Mouse (Mus musculus): Measurements from ENCODE around the gene Ccdc85b. TPM values are rescaled to one million over a fixed set of nuclear protein-coding genes. Genes with fewer than 3 reads are reported as not detected.

Ccdc85b gene
- polyA plus RNA-seq, 1 experiment from 2014 or later: 8.3 TPM

- ATAC-seq (ENCODE audit: insufficient read depth, low FRiP score, low TSS enrichment) (no peak), DNase-seq (ENCODE audit: low spot score) (no peak)
- Histone ChIP-seq H3K27ac (ENCODE audit: low read depth, low read length) (no peak overlapping the region), H3K9me3 (ENCODE audit: control insufficient read depth, low read length) (no peaks in the 10 kb centered on the region), H3K4me3 (ENCODE audit: low read depth, low read length) (no peak overlapping the region), H3K4me2 (ENCODE audit: low read depth) (peak overlapping the region; percentile 15; the same call in 1 of the 2 replicates), H3K27me3 (ENCODE audit: control insufficient read depth, insufficient read depth, low read length) (peaks cover 5% of the 10 kb centered on the region; the same call in 1 of the 2 replicates), H3K9ac (ENCODE audit: low read length) (0 out of 2 replicates have a peak overlapping the region, but pooled peaks have one; percentile 11), H3K4me1 (ENCODE audit: control insufficient read depth, insufficient read depth, low read length) (peaks cover 13% of the 10 kb centered on the region), H3K36me3 (ENCODE audit: control insufficient read depth, insufficient read depth, low read length) (no peaks in the 10 kb centered on the region)
- WGBS: 88% methylated on average over 12 of the region's 12 CpGs
These were observed 2.7 kb downstream of the Ccdc85b start for GRCm38 (mm10) chr19:5455037-5455436.

GRCm38 (mm10) chr19:5451766-5452165 lies 5.9 kb downstream of the Ccdc85b start:
- peaks cover 29% of the 10 kb centered on the region for H3K27me3 ChIP-seq (ENCODE audit: control insufficient read depth, insufficient read depth, low read length)

GRCm38 (mm10) chr19:5449673-5450072 lies 8.0 kb downstream of the Ccdc85b start:
- H3K36me3 ChIP-seq (ENCODE audit: control insufficient read depth, insufficient read depth, low read length): no peaks in the 10 kb centered on the region
- no peaks in the 10 kb centered on the region for H3K9me3 ChIP-seq (ENCODE audit: control insufficient read depth, low read length)
- DNase-seq (ENCODE audit: low spot score) (no peak), ATAC-seq (ENCODE audit: insufficient read depth, low FRiP score, low TSS enrichment) (no peak)
- no peak overlapping the region for H3K4me3 ChIP-seq (ENCODE audit: low read depth, low read length)
- peaks cover 8% of the 10 kb centered on the region for H3K4me1 ChIP-seq (ENCODE audit: control insufficient read depth, insufficient read depth, low read length)
- no peak overlapping the region for H3K9ac ChIP-seq (ENCODE audit: low read length)
- no peak overlapping the region for H3K4me2 ChIP-seq (ENCODE audit: low read depth)
- peaks cover 34% of the 10 kb centered on the region for H3K27me3 ChIP-seq (ENCODE audit: control insufficient read depth, insufficient read depth, low read length)
- no peak overlapping the region for H3K27ac ChIP-seq (ENCODE audit: low read depth, low read length)
- WGBS: 89% methylated on average over 3 of the region's 3 CpGs

More at GRCm38 (mm10) chr19:5451766-5452165, 5.9 kb downstream of the Ccdc85b start:
- Histone ChIP-seq H3K4me3 (ENCODE audit: low read depth, low read length) (no peak overlapping the region), H3K27ac (ENCODE audit: low read depth, low read length) (no peak overlapping the region), H3K9ac (ENCODE audit: low read length) (no peak overlapping the region), H3K4me2 (ENCODE audit: low read depth) (no peak overlapping the region), H3K9me3 (ENCODE audit: control insufficient read depth, low read length) (no peaks in the 10 kb centered on the region), H3K4me1 (ENCODE audit: control insufficient read depth, insufficient read depth, low read length) (peaks cover 19% of the 10 kb centered on the region), H3K36me3 (ENCODE audit: control insufficient read depth, insufficient read depth, low read length) (no peaks in the 10 kb centered on the region)
- DNase-seq (ENCODE audit: low spot score) (no peak), ATAC-seq (ENCODE audit: insufficient read depth, low FRiP score, low TSS enrichment) (no peak)
- WGBS: 73% methylated on average over 6 of the region's 6 CpGs

GRCm38 (mm10) chr19:5448354-5449150 lies 9.1 kb downstream of the Ccdc85b start:
- H3K27ac ChIP-seq (ENCODE audit: low read depth, low read length): no peak overlapping the region
- H3K9ac ChIP-seq (ENCODE audit: low read length): no peak overlapping the region
- no peaks in the 10 kb centered on the region for H3K36me3 ChIP-seq (ENCODE audit: control insufficient read depth, insufficient read depth, low read length)
- peak overlapping the region; percentile 90 for H3K4me2 ChIP-seq (ENCODE audit: low read depth)
- peaks cover 34% of the 10 kb centered on the region for H3K27me3 ChIP-seq (ENCODE audit: control insufficient read depth, insufficient read depth, low read length)
- DNase-seq (ENCODE audit: low spot score): peak; percentile 18
- 6% methylated on average over 36 of the region's 36 CpGs for WGBS
- H3K4me1 ChIP-seq (ENCODE audit: control insufficient read depth, insufficient read depth, low read length): peaks cover 8% of the 10 kb centered on the region
- H3K4me3 ChIP-seq (ENCODE audit: low read depth, low read length): peak overlapping the region; percentile 47
- no peaks in the 10 kb centered on the region for H3K9me3 ChIP-seq (ENCODE audit: control insufficient read depth, low read length)
- ATAC-seq (ENCODE audit: insufficient read depth, low FRiP score, low TSS enrichment): no peak

GRCm38 (mm10) chr19:5447515-5448353 lies 10.0 kb downstream of the Ccdc85b start, which contains the start of gene Fosl1:
Gene Fosl1, plus strand, starts transcription at chr19:5447547.
- DNase-seq (ENCODE audit: low spot score) (peak; percentile 66), ATAC-seq (ENCODE audit: insufficient read depth, low FRiP score, low TSS enrichment) (no peak)
- Histone ChIP-seq H3K9me3 (ENCODE audit: control insufficient read depth, low read length) (no peaks in the 10 kb centered on the region), H3K4me1 (ENCODE audit: control insufficient read depth, insufficient read depth, low read length) (peaks cover 8% of the 10 kb centered on the region), H3K27ac (ENCODE audit: low read depth, low read length) (no peak within 1 kb of the TSS), H3K36me3 (ENCODE audit: control insufficient read depth, insufficient read depth, low read length) (no peaks in the 10 kb centered on the region), H3K27me3 (ENCODE audit: control insufficient read depth, insufficient read depth, low read length) (peaks cover 34% of the 10 kb centered on the region), H3K4me2 (ENCODE audit: low read depth) (peak within 1 kb of the TSS; percentile 90), H3K4me3 (ENCODE audit: low read depth, low read length) (peak within 1 kb of the TSS; percentile 47), H3K9ac (ENCODE audit: low read length) (peak within 1 kb of the TSS; percentile 39; the same call in 1 of the 2 replicates)
- WGBS: under 1% methylated on average over 70 of the region's 70 CpGs

- no peaks in the 10 kb centered on the region for H3K36me3 ChIP-seq (ENCODE audit: control insufficient read depth, insufficient read depth, low read length)
- no peak overlapping the region for H3K4me3 ChIP-seq (ENCODE audit: low read depth, low read length)
- no peak overlapping the region for H3K27ac ChIP-seq (ENCODE audit: low read depth, low read length)
- DNase-seq (ENCODE audit: low spot score) (no peak), ATAC-seq (ENCODE audit: insufficient read depth, low FRiP score, low TSS enrichment) (no peak)
- H3K4me1 ChIP-seq (ENCODE audit: control insufficient read depth, insufficient read depth, low read length): peaks cover 8% of the 10 kb centered on the region
- no peaks in the 10 kb centered on the region for H3K9me3 ChIP-seq (ENCODE audit: control insufficient read depth, low read length)
- 92% methylated on average over 5 of the region's 5 CpGs for WGBS
- no peak overlapping the region for H3K9ac ChIP-seq (ENCODE audit: low read length)
- peaks cover 34% of the 10 kb centered on the region for H3K27me3 ChIP-seq (ENCODE audit: control insufficient read depth, insufficient read depth, low read length)
- H3K4me2 ChIP-seq (ENCODE audit: low read depth): no peak overlapping the region
These were observed 11.9 kb downstream of the Ccdc85b start for GRCm38 (mm10) chr19:5445747-5446146.

- Histone ChIP-seq H3K27me3 (ENCODE audit: control insufficient read depth, insufficient read depth, low read length) (peaks cover 32% of the 10 kb centered on the region), H3K36me3 (ENCODE audit: control insufficient read depth, insufficient read depth, low read length) (no peaks in the 10 kb centered on the region)
- ATAC-seq (ENCODE audit: insufficient read depth, low FRiP score, low TSS enrichment): no peak
These were observed 12.7 kb downstream of the Ccdc85b start for GRCm38 (mm10) chr19:5444954-5445353.

GRCm38 (mm10) chr19:5444371-5444908 lies 13.3 kb downstream of the Ccdc85b start:
- Histone ChIP-seq H3K4me3 (ENCODE audit: low read depth, low read length) (no peak overlapping the region), H3K9me3 (ENCODE audit: control insufficient read depth, low read length) (no peaks in the 10 kb centered on the region), H3K27ac (ENCODE audit: low read depth, low read length) (no peak overlapping the region), H3K9ac (ENCODE audit: low read length) (no peak overlapping the region), H3K27me3 (ENCODE audit: control insufficient read depth, insufficient read depth, low read length) (peaks cover 29% of the 10 kb centered on the region), H3K4me1 (ENCODE audit: control insufficient read depth, insufficient read depth, low read length) (peaks cover 8% of the 10 kb centered on the region), H3K36me3 (ENCODE audit: control insufficient read depth, insufficient read depth, low read length) (no peaks in the 10 kb centered on the region), H3K4me2 (ENCODE audit: low read depth) (no peak overlapping the region)
- no peak for DNase-seq (ENCODE audit: low spot score)
- ATAC-seq (ENCODE audit: insufficient read depth, low FRiP score, low TSS enrichment): no peak
- 70% methylated on average over 9 of the region's 9 CpGs for WGBS

More at GRCm38 (mm10) chr19:5444954-5445353, 12.7 kb downstream of the Ccdc85b start:
- Histone ChIP-seq H3K9ac (ENCODE audit: low read length) (no peak overlapping the region), H3K9me3 (ENCODE audit: control insufficient read depth, low read length) (no peaks in the 10 kb centered on the region), H3K27ac (ENCODE audit: low read depth, low read length) (no peak overlapping the region), H3K4me2 (ENCODE audit: low read depth) (no peak overlapping the region), H3K4me3 (ENCODE audit: low read depth, low read length) (no peak overlapping the region), H3K4me1 (ENCODE audit: control insufficient read depth, insufficient read depth, low read length) (peaks cover 8% of the 10 kb centered on the region)
- 34% methylated on average over 7 of the region's 7 CpGs for WGBS
- no peak for DNase-seq (ENCODE audit: low spot score)
